Mouse (Mus musculus): ENCODE measurements around the gene Ermap. TPM values are rescaled to one million over a fixed set of nuclear protein-coding genes. Genes with fewer than 3 reads are reported as not detected.

Ermap gene
- polyA plus RNA-seq, 2 experiments: 1.6 to 2.1 TPM

GRCm38 (mm10) chr4:119131189-119131910 is 58.5 kb downstream of the Ermap start:
- no peak for TF ChIP-seq POLR2A (IDR thresholded peaks at IDR 0.05; ENCODE audit: borderline replicate concordance, extremely low read depth, insufficient read depth, insufficient read length)
- no peak overlapping the region for H3K27ac ChIP-seq (replicated peaks; ENCODE audit: low read depth, low read length)
- DNase-seq (ENCODE audit: low spot score) (no peak), ATAC-seq (ENCODE audit: low FRiP score, low read depth) (no peak)
- no peak overlapping the region for H3K9ac ChIP-seq (ENCODE audit: low read depth, low read length, severe bottlenecking)
- peaks cover 93% of the 10 kb centered on the region for H3K36me3 ChIP-seq (ENCODE audit: control insufficient read depth, insufficient read depth, low read length)
- H3K27me3 ChIP-seq (ENCODE audit: control insufficient read depth, insufficient read depth, low read length): no peaks in the 10 kb centered on the region
- no peaks in the 10 kb centered on the region for H3K9me3 ChIP-seq (ENCODE audit: control insufficient read depth, low read length)
- WGBS: 87% methylated on average over 8 of the region's 8 CpGs
- no peaks in the 10 kb centered on the region for H3K4me1 ChIP-seq (ENCODE audit: control insufficient read depth, insufficient read depth, low read length)
- no peak overlapping the region for H3K4me3 ChIP-seq (replicated peaks; ENCODE audit: low read length)
- H3K4me2 ChIP-seq (replicated peaks; ENCODE audit: low read depth, low read length, severe bottlenecking): no peak overlapping the region

DNA sequence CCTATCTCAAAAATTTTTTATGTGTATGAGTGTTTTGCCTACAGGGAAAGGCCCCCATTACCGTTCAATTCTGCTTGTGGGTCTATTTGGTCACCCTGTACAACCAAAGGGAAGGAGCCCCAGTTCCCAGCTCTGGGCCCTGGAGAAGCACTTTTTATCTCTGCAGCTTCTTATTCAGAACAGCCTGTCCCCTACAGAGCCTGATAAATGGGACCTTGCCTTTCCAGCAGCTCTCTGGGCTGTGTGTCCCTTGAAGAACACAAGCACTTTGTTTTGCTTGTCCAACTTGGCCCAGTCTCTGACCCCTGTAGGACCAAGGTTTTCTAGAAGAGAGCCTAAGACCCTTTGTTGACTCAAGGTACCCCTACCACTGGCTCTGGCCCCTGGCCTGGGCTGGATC is 60.7 kb downstream of the Ermap start:
- no peak for TF ChIP-seq POLR2A (IDR thresholded peaks at IDR 0.05; ENCODE audit: borderline replicate concordance, extremely low read depth, insufficient read depth, insufficient read length)
- Histone ChIP-seq H3K4me1 (ENCODE audit: control insufficient read depth, insufficient read depth, low read length) (no peaks in the 10 kb centered on the region), H3K9me3 (ENCODE audit: control insufficient read depth, low read length) (no peaks in the 10 kb centered on the region), H3K36me3 (ENCODE audit: control insufficient read depth, insufficient read depth, low read length) (peaks cover 90% of the 10 kb centered on the region), H3K27ac (replicated peaks; ENCODE audit: low read depth, low read length) (no peak overlapping the region), H3K4me2 (replicated peaks; ENCODE audit: low read depth, low read length, severe bottlenecking) (no peak overlapping the region), H3K9ac (ENCODE audit: low read depth, low read length, severe bottlenecking) (no peak overlapping the region), H3K27me3 (ENCODE audit: control insufficient read depth, insufficient read depth, low read length) (no peaks in the 10 kb centered on the region), H3K4me3 (replicated peaks; ENCODE audit: low read length) (no peak overlapping the region)
- ATAC-seq (ENCODE audit: low FRiP score, low read depth): no peak
- 90% methylated on average over 1 of the region's 1 CpGs for WGBS
- DNase-seq (ENCODE audit: low spot score): no peak

DNA sequence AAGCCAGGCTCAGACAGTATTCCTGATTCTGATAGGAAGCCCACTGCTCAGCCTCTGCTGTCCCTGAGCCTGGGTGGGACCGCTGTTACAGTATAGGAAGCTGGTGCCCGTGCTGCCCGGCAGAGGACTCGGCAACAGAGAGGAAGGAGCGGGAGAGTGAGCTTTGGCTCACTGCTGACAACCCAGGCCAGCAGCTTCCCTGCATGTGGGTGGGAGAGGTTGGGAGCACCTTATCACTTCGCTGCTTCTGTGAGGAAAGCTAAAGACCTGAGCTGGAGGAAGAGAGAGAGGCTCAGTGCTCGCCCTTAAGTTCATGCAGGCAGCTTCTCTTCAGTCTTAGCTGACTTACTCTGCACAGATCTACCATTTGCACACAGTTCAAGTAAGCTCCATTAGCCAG is 61.3 kb downstream of the Ermap start:
- no peaks in the 10 kb centered on the region for H3K9me3 ChIP-seq (ENCODE audit: control insufficient read depth, low read length)

DNA sequence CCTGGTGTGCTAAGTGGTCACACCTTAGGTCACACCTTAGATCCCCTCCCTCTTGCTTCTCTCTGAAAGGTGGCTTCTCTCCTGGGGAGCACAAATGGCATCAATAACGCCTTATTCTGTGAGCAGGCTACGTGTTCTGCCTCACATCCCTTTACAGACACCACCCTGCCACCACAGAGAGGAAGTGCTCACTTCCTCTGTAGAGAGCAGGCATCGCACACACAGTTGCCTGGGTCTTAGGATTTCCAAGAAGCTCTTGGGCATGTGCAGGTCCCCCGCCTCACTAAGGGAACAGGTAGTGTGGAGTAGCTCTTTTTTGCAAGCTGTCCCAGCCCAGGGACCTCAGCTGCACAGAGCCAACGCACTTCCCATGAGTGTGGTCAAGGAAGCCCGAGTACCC is 62.6 kb downstream of the Ermap start:
- 61% methylated on average over 6 of the region's 6 CpGs for WGBS
- no peak for ATAC-seq (ENCODE audit: low FRiP score, low read depth)
- Histone ChIP-seq H3K27me3 (ENCODE audit: control insufficient read depth, insufficient read depth, low read length) (no peaks in the 10 kb centered on the region), H3K27ac (replicated peaks; ENCODE audit: low read depth, low read length) (no peak overlapping the region), H3K4me1 (ENCODE audit: control insufficient read depth, insufficient read depth, low read length) (no peaks in the 10 kb centered on the region), H3K9ac (ENCODE audit: low read depth, low read length, severe bottlenecking) (no peak overlapping the region), H3K4me3 (replicated peaks; ENCODE audit: low read length) (no peak overlapping the region), H3K4me2 (replicated peaks; ENCODE audit: low read depth, low read length, severe bottlenecking) (no peak overlapping the region), H3K9me3 (ENCODE audit: control insufficient read depth, low read length) (no peaks in the 10 kb centered on the region), H3K36me3 (ENCODE audit: control insufficient read depth, insufficient read depth, low read length) (peaks cover 90% of the 10 kb centered on the region)
- no peak for DNase-seq (ENCODE audit: low spot score)
- no peak for TF ChIP-seq POLR2A (IDR thresholded peaks at IDR 0.05; ENCODE audit: borderline replicate concordance, extremely low read depth, insufficient read depth, insufficient read length)

More for the DNA sequence above, 61.3 kb downstream of the Ermap start:
- ATAC-seq (ENCODE audit: low FRiP score, low read depth) (no peak), DNase-seq (ENCODE audit: low spot score) (no peak)
- Histone ChIP-seq H3K27me3 (ENCODE audit: control insufficient read depth, insufficient read depth, low read length) (no peaks in the 10 kb centered on the region), H3K4me3 (replicated peaks; ENCODE audit: low read length) (no peak overlapping the region), H3K36me3 (ENCODE audit: control insufficient read depth, insufficient read depth, low read length) (peaks cover 90% of the 10 kb centered on the region), H3K4me1 (ENCODE audit: control insufficient read depth, insufficient read depth, low read length) (no peaks in the 10 kb centered on the region), H3K27ac (replicated peaks; ENCODE audit: low read depth, low read length) (no peak overlapping the region), H3K4me2 (replicated peaks; ENCODE audit: low read depth, low read length, severe bottlenecking) (no peak overlapping the region), H3K9ac (ENCODE audit: low read depth, low read length, severe bottlenecking) (no peak overlapping the region)
- 91% methylated on average over 7 of the region's 7 CpGs for WGBS
- no peak for TF ChIP-seq POLR2A (IDR thresholded peaks at IDR 0.05; ENCODE audit: borderline replicate concordance, extremely low read depth, insufficient read depth, insufficient read length)

DNA sequence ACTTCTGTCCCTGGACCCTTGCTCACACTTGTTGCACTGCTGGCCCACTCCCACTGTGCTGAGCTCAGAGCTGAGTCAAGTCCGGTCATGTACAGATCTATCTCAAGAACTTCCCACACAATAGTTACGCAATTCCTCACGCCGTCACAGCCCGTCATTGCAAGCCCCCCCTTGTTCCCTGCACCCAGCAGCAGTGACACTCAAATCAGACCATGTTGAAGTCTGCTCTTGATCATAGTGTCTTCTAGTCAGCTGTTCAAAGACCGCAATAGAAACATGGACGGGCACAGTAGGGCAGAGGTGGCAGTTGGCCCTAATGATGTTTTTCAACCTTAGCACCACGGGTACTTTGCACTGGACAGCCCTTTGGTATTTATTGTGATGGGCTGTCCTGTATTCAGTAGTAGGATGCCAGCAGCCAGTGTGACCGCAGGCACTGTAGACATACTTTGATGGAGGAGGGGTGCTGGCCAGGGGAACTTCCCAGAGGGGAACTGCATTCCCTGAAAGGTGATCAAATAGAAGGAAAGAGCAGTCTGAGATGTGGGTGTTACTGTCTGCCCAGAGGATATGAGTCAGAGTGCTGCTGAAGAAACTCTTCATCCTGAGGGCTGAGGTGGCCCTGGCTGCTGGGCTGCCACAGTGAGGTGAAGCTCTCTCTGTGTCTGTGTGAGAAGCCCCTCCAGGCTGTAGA is 64.1 kb downstream of the Ermap start:
- ATAC-seq (ENCODE audit: low FRiP score, low read depth) (no peak), DNase-seq (ENCODE audit: low spot score) (no peak)
- H3K27ac ChIP-seq (replicated peaks; ENCODE audit: low read depth, low read length): no peak overlapping the region
- H3K27me3 ChIP-seq (ENCODE audit: control insufficient read depth, insufficient read depth, low read length): no peaks in the 10 kb centered on the region
- H3K4me1 ChIP-seq (ENCODE audit: control insufficient read depth, insufficient read depth, low read length): no peaks in the 10 kb centered on the region
- 76% methylated on average over 9 of the region's 9 CpGs for WGBS
- no peaks in the 10 kb centered on the region for H3K9me3 ChIP-seq (ENCODE audit: control insufficient read depth, low read length)
- no peak overlapping the region for H3K9ac ChIP-seq (ENCODE audit: low read depth, low read length, severe bottlenecking)
- H3K4me3 ChIP-seq (replicated peaks; ENCODE audit: low read length): no peak overlapping the region
- H3K4me2 ChIP-seq (replicated peaks; ENCODE audit: low read depth, low read length, severe bottlenecking): no peak overlapping the region
- peaks cover 92% of the 10 kb centered on the region for H3K36me3 ChIP-seq (ENCODE audit: control insufficient read depth, insufficient read depth, low read length)
- TF ChIP-seq POLR2A (IDR thresholded peaks at IDR 0.05; ENCODE audit: borderline replicate concordance, extremely low read depth, insufficient read depth, insufficient read length): no peak

MicroRNAs within 50 kb of the gene (microRNA counts, 519-probe panel; counts per million panel counts)
- microRNA mmu-miR-1957: 1,276 counts per million, percentile 7 among the panel's probes with 10 or more counts

Small RNAs within 50 kb of the gene (microRNA-seq; reads per million reads assigned to microRNA genes)
- gene Mir1957a: not detected

Other genes starting within 250 kb of the Ermap start
- not detected in 2 replicates for gene Lao1, start 228.4 kb downstream of the Ermap start, polyA plus RNA-seq (2012; rRNA removed)
- not detected in 2 replicates for gene Lao1, start 228.4 kb downstream of the Ermap start, polyA plus RNA-seq (2014; fragmentation: Nextera tagmentation; extraction: Ambion mirVana)
- 108 and 155 TPM in 2 replicates for gene Slc2a1, start 81.3 kb downstream of the Ermap start, polyA plus RNA-seq (2012; rRNA removed)
- 134 and 141 TPM in 2 replicates for gene Slc2a1, start 81.3 kb downstream of the Ermap start, polyA plus RNA-seq (2014; fragmentation: Nextera tagmentation; extraction: Ambion mirVana)
- 10.6 and 13.1 TPM in 2 replicates for gene Zfp691, start 15.8 kb downstream of the Ermap start, polyA plus RNA-seq (2012; rRNA removed)
- 7.2 TPM in 2 replicates for gene Zfp691, start 15.8 kb downstream of the Ermap start, polyA plus RNA-seq (2014; fragmentation: Nextera tagmentation; extraction: Ambion mirVana)
- gene Svbp, start 5.3 kb upstream of the Ermap start, polyA plus RNA-seq (2012; rRNA removed): 109 and 125 TPM in 2 replicates
- gene Svbp, start 5.3 kb upstream of the Ermap start, polyA plus RNA-seq (2014; fragmentation: Nextera tagmentation; extraction: Ambion mirVana): 211 and 245 TPM in 2 replicates
- gene Tmem269, start 28.2 kb upstream of the Ermap start, polyA plus RNA-seq (2012; rRNA removed): 0.11 and 0.19 TPM in 2 replicates
- gene Tmem269, start 28.2 kb upstream of the Ermap start, polyA plus RNA-seq (2014; fragmentation: Nextera tagmentation; extraction: Ambion mirVana): not detected in 2 replicates
- gene AU022252, start 42.7 kb upstream of the Ermap start, polyA plus RNA-seq (2012; rRNA removed): 17.2 and 17.6 TPM in 2 replicates
- 31.9 and 33.9 TPM in 2 replicates for gene AU022252, start 42.7 kb upstream of the Ermap start, polyA plus RNA-seq (2014; fragmentation: Nextera tagmentation; extraction: Ambion mirVana)
- gene P3h1, start 42.9 kb upstream of the Ermap start, polyA plus RNA-seq (2012; rRNA removed): 162 and 200 TPM in 2 replicates
- 93.2 and 98.0 TPM in 2 replicates for gene P3h1, start 42.9 kb upstream of the Ermap start, polyA plus RNA-seq (2014; fragmentation: Nextera tagmentation; extraction: Ambion mirVana)
- 0.38 and 0.59 TPM in 2 replicates for gene Cldn19, start 65.4 kb upstream of the Ermap start, polyA plus RNA-seq (2012; rRNA removed)
- gene Cldn19, start 65.4 kb upstream of the Ermap start, polyA plus RNA-seq (2014; fragmentation: Nextera tagmentation; extraction: Ambion mirVana): 0.10 and 0.91 TPM in 2 replicates
- 410 and 546 TPM in 2 replicates for gene Ybx1, start 104.6 kb upstream of the Ermap start, polyA plus RNA-seq (2012; rRNA removed)
- 757 and 793 TPM in 2 replicates for gene Ybx1, start 104.6 kb upstream of the Ermap start, polyA plus RNA-seq (2014; fragmentation: Nextera tagmentation; extraction: Ambion mirVana)
- gene Ppih, start 130.5 kb upstream of the Ermap start, polyA plus RNA-seq (2012; rRNA removed): 65.0 and 81.4 TPM in 2 replicates
- 87.9 and 88.5 TPM in 2 replicates for gene Ppih, start 130.5 kb upstream of the Ermap start, polyA plus RNA-seq (2014; fragmentation: Nextera tagmentation; extraction: Ambion mirVana)
- 2.5 TPM in 2 replicates for gene Ccdc30, start 225.5 kb upstream of the Ermap start, polyA plus RNA-seq (2012; rRNA removed)
- 3.9 and 5.8 TPM in 2 replicates for gene Ccdc30, start 225.5 kb upstream of the Ermap start, polyA plus RNA-seq (2014; fragmentation: Nextera tagmentation; extraction: Ambion mirVana)
- 15.3 and 15.5 TPM in 2 replicates for gene Ppcs, start 232.4 kb upstream of the Ermap start, polyA plus RNA-seq (2012; rRNA removed)
- gene Ppcs, start 232.4 kb upstream of the Ermap start, polyA plus RNA-seq (2014; fragmentation: Nextera tagmentation; extraction: Ambion mirVana): 28.4 and 29.1 TPM in 2 replicates
- gene Zmynd12, start 232.8 kb upstream of the Ermap start, polyA plus RNA-seq (2012; rRNA removed): 0.19 and 0.29 TPM in 2 replicates
- gene Zmynd12, start 232.8 kb upstream of the Ermap start, polyA plus RNA-seq (2014; fragmentation: Nextera tagmentation; extraction: Ambion mirVana): 0.22 and 0.29 TPM in 2 replicates